Mouse (Mus musculus) spleen, adult 2 months (tissue): ENCODE data around the gene Pou5f2.

ENCODE experiments used
- CTCF ChIP-seq: fragments of 200-500 bp; IDR thresholded peaks from 2 replicates; pipeline ENCODE4 v1.5.1; 2011; ENCODE audit warnings: mild to moderate bottlenecking, inconsistent platforms; ENCODE audit not compliant: insufficient read depth, insufficient read length, insufficient replicate concordance; ENCODE audit errors: extremely low read depth
- POLR2A ChIP-seq: fragments of 200-500 bp; IDR thresholded peaks from 2 replicates; pipeline ENCODE4 v1.6.1; 2011; ENCODE audit warnings: low read depth, low read length, inconsistent platforms

GRCm38 (mm10) chr13:78037203-78037602 lies 12.5 kb downstream of the Pou5f2 start:
- TF ChIP-seq POLR2A (no peak), CTCF (no peak)
